Mouse (Mus musculus) hindbrain, embryonic 10.5 days (tissue): ENCODE results near the gene Anks1. TPM values are rescaled to one million over a fixed set of nuclear protein-coding genes. Genes with fewer than 3 reads are reported as not detected.
A peak's percentile ranks its signal among the peaks of the same experiment; 100 is the strongest.

Source experiments
- DNase-seq: peaks from one replicate; pipeline ENCODE4 v3.0.0-alpha.2; 2017; ENCODE audit warnings: low spot score
- H3K27ac ChIP-seq: fragments of 300-500 bp; sonication (generic); 2 replicates; pipeline ENCODE4 v1.5.1; 2016; ENCODE audit warnings: mild to moderate bottlenecking, moderate library complexity
- H3K27me3 ChIP-seq: fragments of 300-500 bp; sonication (generic); 2 replicates; pipeline ENCODE4 v1.6.1; 2016; ENCODE audit warnings: mild to moderate bottlenecking; ENCODE audit not compliant: poor library complexity, insufficient read depth, severe bottlenecking
- H3K36me3 ChIP-seq: fragments of 300-500 bp; sonication (generic); 2 replicates; pipeline ENCODE4 v1.6.1; 2016; ENCODE audit warnings: mild to moderate bottlenecking, moderate library complexity
- H3K4me1 ChIP-seq: fragments of 300-500 bp; sonication (generic); replicated peaks from 2 replicates; pipeline ENCODE4 v1.6.1; 2016; ENCODE audit warnings: mild to moderate bottlenecking
- H3K4me3 ChIP-seq: fragments of 300-500 bp; sonication (generic); 2 replicates; pipeline ENCODE4 v1.5.1; 2016; ENCODE audit warnings: mild to moderate bottlenecking, moderate library complexity
- H3K9me3 ChIP-seq: fragments of 300-500 bp; sonication (generic); 2 replicates; pipeline ENCODE4 v1.6.1; 2016; ENCODE audit warnings: mild to moderate bottlenecking, moderate library complexity
- WGBS: fragments of 180-500 bp; shearing (Covaris S2); methylation state at CpG from one replicate; pipeline ENCODE4 v1.1.7; 2016; 5-methylcytosine and 5-hydroxymethylcytosine counted together
- polyA plus RNA-seq: library from polyadenylated mRNA; unstranded; fragments of >200 nt; fragmentation: Nextera tagmentation; extraction: Ambion mirVana; gene quantifications from 2 replicates; pipeline ENCODE4 v1.2.1, GENCODE M21; 2016

Gene Anks1
- 25.0 and 62.0 TPM in 2 replicates for polyA plus RNA-seq

DNA sequence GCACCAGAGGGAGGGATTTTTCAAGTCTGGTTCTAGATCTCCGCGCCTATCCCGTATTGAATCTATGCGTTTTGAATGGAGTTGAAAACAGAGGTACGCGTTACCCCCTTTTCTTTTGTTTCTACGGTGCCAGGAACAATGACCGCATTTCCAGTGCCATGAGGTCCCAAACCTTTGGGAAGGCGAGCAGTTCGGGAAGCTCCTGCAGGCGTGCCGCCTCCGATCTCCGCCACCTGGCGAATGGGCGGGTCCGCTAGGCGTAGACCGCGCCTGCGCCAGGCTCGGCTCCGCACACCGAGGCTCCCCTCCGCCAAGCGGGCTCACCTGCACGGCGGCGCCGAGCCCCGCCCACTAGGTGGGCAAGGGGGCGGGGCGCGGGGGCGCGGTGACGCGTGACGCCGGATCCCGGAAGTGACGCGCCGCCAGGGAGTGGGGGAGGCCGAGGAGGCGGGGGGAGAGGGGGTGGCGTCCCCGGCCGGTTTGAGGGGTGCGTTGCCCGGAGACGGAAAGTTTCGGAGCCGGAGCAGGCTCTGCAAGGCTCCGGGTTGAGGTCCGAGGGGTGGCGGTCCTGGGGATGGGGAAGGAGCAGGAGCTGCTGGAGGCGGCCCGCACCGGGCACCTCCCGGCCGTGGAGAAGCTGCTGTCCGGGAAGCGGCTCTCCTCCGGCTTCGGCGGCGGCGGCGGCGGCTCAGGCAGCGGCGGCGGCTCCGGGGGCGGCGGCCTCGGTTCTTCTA, at the start of gene Anks1:
TSS of gene Anks1 (plus strand) at position 419 of the 734 bp plus-strand sequence.
- Histone ChIP-seq H3K36me3 (peaks cover 26% of the 10 kb centered on the region), H3K27me3 (no peaks in the 10 kb centered on the region), H3K4me1 (peaks cover 39% of the 10 kb centered on the region), H3K9me3 (no peaks in the 10 kb centered on the region), H3K27ac (peak within 1 kb of the TSS; percentile 90), H3K4me3 (peak within 1 kb of the TSS; percentile 99)
- DNase-seq: peak; percentile 89
- WGBS: under 1% methylated on average over 78 of the region's 78 CpGs

DNA sequence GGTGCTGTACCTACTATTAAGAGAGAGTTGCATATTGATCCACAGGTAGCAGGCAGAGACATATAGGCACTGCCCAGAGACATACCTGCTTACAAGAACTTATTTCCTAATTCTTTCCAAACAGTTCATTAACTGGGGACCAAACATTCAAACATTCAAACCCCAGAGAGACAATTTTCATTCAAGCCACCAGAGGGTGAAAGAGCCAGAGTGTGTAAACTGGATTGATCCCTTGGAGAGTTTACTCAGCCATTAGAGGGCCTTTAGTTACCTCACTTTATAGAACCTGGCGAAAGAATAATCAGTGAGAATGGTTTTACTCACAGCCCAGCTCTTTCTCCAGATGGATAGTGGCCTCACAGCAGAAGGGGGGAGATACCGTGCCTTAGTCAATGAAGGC, 43.6 kb upstream of the Anks1 start:
- DNase-seq: no peak
- WGBS: 94% methylated on average over 2 of the region's 2 CpGs
- H3K27me3 ChIP-seq: no peaks in the 10 kb centered on the region

DNA sequence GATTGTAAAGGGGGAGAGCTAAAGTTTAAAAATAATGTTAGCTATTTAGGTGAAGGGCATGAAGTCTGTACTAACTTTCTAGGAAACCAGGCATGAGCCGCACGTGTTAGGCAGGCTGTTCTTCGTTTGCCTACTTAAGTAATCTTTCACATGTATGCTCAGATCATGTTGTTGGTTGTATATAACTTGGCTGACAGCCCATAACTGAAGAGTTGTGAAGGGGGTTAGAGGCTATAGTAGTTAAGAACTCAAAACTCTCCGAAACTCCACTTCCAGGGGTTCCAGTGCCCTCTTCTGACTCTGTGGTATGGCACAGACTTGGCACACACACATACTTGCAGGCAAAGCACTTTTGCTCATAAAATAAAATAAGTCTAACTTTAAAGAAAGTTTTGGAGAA, 42.4 kb upstream of the Anks1 start:
- H3K4me3 ChIP-seq: no peak overlapping the region
- peaks cover 7% of the 10 kb centered on the region; the same call in 1 of the 2 replicates for H3K36me3 ChIP-seq
- no peak overlapping the region for H3K27ac ChIP-seq
- H3K27me3 ChIP-seq: no peaks in the 10 kb centered on the region
- no peak for DNase-seq
- no peaks in the 10 kb centered on the region for H3K4me1 ChIP-seq
- WGBS: 95% methylated on average over 4 of the region's 4 CpGs
- no peaks in the 10 kb centered on the region for H3K9me3 ChIP-seq

More for the DNA sequence above, 43.6 kb upstream of the Anks1 start:
- Histone ChIP-seq H3K9me3 (no peaks in the 10 kb centered on the region), H3K4me1 (no peaks in the 10 kb centered on the region), H3K27ac (no peak overlapping the region), H3K4me3 (no peak overlapping the region), H3K36me3 (peaks cover 7% of the 10 kb centered on the region; the same call in 1 of the 2 replicates)

DNA sequence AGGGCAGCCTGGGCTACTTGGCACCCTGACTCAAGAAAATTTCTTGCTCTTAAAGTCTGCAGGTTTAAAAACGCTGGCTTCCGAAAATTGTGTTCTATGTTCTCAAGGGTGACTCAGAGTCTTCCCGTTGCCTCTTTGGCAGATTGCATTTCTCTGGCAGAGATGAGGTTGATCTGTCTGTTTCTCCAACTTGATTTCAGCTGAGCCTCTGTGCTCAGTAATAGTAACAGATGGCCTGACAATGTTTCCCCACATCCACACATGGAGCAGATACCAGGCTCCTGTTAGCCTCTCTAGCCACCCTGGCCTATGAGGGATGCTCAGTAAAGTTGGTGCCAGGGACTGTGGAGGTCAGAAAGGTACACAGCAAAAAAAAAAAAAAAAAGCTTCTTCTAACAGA, 37.3 kb upstream of the Anks1 start:
- 93% methylated on average over 3 of the region's 3 CpGs for WGBS
- H3K27me3 ChIP-seq: no peaks in the 10 kb centered on the region
- no peaks in the 10 kb centered on the region for H3K9me3 ChIP-seq
- no peaks in the 10 kb centered on the region for H3K4me1 ChIP-seq
- H3K4me3 ChIP-seq: no peak overlapping the region
- DNase-seq: no peak
- H3K36me3 ChIP-seq: peaks cover 11% of the 10 kb centered on the region; the same call in 1 of the 2 replicates
- no peak overlapping the region for H3K27ac ChIP-seq

DNA sequence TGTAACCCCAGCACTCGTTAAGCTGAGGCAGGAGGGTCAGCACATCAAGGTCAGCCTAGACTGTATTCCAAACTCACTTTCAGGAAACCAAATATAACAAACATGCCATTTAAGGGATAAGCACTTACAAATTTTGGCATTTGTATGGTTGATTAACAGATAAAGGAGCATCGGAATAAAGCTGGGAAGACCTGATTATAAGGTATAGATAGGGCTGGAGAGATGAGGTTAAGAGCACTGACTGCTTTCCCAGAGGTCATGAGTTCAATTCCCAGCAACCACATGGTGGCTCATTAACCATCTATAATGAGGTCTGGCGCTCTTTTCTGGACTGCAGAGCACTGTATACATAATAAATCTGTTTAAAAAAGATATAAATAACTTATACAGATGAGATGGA, 35.5 kb upstream of the Anks1 start:
- Histone ChIP-seq H3K27me3 (no peaks in the 10 kb centered on the region), H3K36me3 (peaks cover 24% of the 10 kb centered on the region), H3K27ac (no peak overlapping the region), H3K4me3 (no peak overlapping the region), H3K9me3 (no peaks in the 10 kb centered on the region), H3K4me1 (no peaks in the 10 kb centered on the region)
- WGBS: 89% methylated on average over 3 of the region's 3 CpGs
- no peak for DNase-seq

DNA sequence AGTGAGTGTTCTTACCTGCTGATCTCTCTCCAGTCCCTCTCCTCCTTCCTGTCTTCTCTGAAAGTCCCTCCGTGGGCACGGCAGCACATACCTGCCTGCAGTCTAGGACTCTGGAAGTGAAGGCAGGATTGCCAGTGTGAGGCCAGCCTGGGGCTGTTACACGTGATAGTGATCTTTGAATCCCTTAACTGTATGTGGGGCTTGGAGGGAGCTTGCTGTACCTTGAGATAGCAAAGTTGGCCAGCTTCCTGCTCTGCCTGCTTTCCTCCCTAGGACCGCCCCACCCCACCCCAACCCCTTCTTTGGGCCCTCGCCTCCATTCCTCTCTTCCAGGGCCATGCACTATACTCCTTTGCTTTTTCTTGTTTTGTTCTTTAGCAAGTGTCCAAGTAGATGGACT, 34.6 kb upstream of the Anks1 start:
- H3K36me3 ChIP-seq: peaks cover 31% of the 10 kb centered on the region
- no peaks in the 10 kb centered on the region for H3K4me1 ChIP-seq
- no peak overlapping the region for H3K4me3 ChIP-seq
- 72% methylated on average over 5 of the region's 5 CpGs for WGBS
- H3K27ac ChIP-seq: no peak overlapping the region
- DNase-seq: no peak
- H3K9me3 ChIP-seq: no peaks in the 10 kb centered on the region
- H3K27me3 ChIP-seq: no peaks in the 10 kb centered on the region

DNA sequence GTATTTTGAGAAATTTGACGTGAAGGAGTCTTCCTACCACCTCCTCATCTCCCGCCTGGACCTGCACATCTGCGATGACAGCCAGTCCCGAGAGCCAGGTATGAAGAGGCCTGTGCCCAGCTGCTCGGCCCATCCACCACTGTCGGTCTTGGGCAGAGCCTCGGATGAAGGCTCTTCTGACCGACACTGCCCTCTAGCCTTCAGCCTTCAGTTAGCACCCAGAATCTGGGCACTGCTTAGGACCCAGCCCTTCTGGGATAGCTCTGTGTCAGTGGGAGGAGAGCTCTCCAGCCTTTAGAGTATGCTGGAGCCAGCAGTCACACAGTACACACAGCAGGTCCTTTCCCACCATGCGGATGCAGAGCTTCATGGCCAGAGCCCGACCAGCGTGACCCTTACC, 27.6 kb upstream of the Anks1 start:
- no peak for DNase-seq
- Histone ChIP-seq H3K4me1 (no peaks in the 10 kb centered on the region), H3K27me3 (no peaks in the 10 kb centered on the region), H3K9me3 (no peaks in the 10 kb centered on the region), H3K36me3 (peaks cover 90% of the 10 kb centered on the region), H3K4me3 (no peak overlapping the region), H3K27ac (no peak overlapping the region)
- WGBS: 67% methylated on average over 11 of the region's 11 CpGs

DNA sequence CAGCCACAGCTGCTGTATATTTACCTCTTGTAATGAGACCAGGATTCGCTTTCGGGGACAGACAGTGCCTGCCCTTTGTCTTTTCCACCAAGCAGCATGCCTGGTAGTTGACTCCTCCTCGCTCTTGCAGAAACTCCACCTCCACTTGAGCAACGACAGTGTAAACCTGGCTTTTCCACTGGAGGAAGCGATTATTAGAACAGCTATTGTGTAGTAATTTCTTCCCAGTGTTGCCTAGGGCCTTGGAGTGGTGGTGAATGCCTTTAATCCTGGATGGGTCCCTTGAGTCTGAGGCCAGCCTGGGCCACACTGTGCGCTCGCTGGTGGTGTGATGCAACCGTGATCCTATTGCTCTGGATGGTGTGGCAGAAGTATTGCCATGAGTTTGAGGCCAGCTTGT, 26.0 kb upstream of the Anks1 start:
- Histone ChIP-seq H3K9me3 (no peaks in the 10 kb centered on the region), H3K27ac (no peak overlapping the region), H3K27me3 (no peaks in the 10 kb centered on the region), H3K36me3 (peaks cover 93% of the 10 kb centered on the region), H3K4me3 (no peak overlapping the region), H3K4me1 (no peaks in the 10 kb centered on the region)
- no peak for DNase-seq
- 91% methylated on average over 8 of the region's 8 CpGs for WGBS

DNA sequence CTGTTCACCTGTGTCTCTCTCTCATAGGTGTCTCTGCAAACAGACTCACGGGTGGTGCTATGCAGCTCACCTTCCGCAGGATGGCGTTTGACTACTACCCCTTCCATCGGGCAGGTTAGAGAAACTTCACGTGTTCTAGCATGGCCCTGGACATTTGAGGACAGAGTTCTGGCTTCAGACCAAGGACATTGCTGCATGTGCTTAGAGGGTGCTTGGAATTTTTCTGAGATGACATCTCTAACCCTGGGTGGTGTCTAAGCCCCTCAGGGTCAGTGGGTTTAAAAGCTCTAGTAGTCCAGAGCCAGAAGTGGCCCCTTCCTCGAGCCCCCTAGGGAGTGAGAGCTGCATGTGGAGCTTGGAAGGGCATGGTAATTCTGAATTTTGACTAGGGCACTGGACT, 25.1 kb upstream of the Anks1 start:
- no peak overlapping the region for H3K4me3 ChIP-seq

DNA sequence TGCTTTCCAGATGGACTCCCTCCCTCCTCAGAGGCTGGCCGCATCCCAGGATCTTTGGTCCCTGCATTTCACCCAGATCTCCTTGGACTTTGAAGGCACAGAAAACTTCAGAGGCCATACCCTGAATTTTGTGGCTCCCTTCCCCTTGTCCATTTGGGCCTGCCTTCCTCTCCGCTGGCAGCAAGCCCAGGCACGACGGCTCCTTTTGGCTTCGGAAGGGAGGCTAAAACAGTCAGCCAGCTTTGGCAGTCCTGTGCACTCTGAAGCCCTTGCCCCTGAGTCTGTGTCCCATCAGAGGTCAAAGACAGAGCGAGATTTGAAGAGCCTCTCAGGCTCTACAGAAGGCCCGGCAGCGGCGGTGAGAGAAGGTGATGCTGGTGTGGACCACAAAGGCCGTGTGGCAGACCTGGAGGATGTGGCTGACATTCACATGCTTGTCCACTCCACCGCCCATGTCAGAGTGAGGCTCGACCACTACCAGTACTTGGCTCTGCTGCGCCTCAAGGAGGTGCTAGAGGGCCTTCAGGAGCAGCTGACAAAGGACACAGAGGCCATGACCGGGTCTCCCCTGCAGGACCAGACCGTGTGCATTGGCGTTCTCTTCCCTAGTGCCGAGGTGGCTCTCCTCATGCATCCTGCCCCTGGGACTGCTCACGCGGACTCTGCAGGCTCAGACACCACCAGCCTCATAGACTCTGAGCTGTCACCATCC, 22.5 kb upstream of the Anks1 start:
- peaks cover 78% of the 10 kb centered on the region for H3K36me3 ChIP-seq
- no peak overlapping the region for H3K4me3 ChIP-seq
- DNase-seq: no peak
- H3K9me3 ChIP-seq: no peaks in the 10 kb centered on the region
- no peaks in the 10 kb centered on the region for H3K27me3 ChIP-seq
- 85% methylated on average over 19 of the region's 19 CpGs for WGBS
- no peak overlapping the region for H3K27ac ChIP-seq
- no peaks in the 10 kb centered on the region for H3K4me1 ChIP-seq

More for the DNA sequence above, 25.1 kb upstream of the Anks1 start:
- WGBS: 89% methylated on average over 6 of the region's 6 CpGs
- DNase-seq: no peak
- H3K9me3 ChIP-seq: no peaks in the 10 kb centered on the region
- H3K4me1 ChIP-seq: no peaks in the 10 kb centered on the region
- H3K36me3 ChIP-seq: peaks cover 91% of the 10 kb centered on the region
- no peak overlapping the region for H3K27ac ChIP-seq
- no peaks in the 10 kb centered on the region for H3K27me3 ChIP-seq

DNA sequence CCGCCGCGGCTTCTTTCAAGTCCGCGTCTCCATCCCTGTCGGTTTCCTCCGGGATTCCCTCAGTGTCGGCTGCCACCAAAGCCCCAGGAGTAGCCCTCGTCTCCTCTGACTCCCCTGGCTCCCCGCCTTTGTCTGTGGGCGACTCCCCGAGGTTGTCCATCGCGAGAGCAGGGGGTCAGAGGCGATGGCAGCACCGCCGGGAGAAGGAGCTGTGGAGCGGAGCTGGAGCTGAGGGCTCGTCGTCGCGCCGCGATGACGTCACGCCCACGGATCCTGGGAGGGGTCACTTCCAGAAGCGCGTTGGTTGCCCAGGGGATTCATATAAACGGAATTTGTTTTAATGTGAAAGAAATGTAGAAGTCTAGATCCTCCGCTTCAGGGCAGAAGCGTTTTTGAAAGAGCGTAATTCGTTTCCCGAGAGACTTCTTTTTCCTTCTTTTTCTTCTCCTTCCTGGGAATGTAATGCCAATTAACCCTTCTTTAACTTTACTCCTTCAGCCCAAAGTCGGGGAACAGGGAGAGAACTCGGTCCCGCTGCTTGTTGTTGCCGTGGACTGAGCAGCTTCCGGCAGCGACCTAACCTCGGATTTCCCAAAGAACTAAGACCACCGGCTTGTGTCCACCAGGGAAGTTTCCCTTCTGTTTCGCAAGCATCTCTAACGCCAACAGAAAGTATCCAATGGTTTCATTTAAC, 1.4 kb upstream of the Anks1 start:
- Histone ChIP-seq H3K27ac (peak overlapping the region; percentile 90), H3K4me3 (peak overlapping the region; percentile 99), H3K36me3 (peaks cover 28% of the 10 kb centered on the region), H3K4me1 (peaks cover 39% of the 10 kb centered on the region), H3K27me3 (no peaks in the 10 kb centered on the region), H3K9me3 (no peaks in the 10 kb centered on the region)
- DNase-seq: peak; percentile 93
- WGBS: under 1% methylated on average over 45 of the region's 45 CpGs

DNA sequence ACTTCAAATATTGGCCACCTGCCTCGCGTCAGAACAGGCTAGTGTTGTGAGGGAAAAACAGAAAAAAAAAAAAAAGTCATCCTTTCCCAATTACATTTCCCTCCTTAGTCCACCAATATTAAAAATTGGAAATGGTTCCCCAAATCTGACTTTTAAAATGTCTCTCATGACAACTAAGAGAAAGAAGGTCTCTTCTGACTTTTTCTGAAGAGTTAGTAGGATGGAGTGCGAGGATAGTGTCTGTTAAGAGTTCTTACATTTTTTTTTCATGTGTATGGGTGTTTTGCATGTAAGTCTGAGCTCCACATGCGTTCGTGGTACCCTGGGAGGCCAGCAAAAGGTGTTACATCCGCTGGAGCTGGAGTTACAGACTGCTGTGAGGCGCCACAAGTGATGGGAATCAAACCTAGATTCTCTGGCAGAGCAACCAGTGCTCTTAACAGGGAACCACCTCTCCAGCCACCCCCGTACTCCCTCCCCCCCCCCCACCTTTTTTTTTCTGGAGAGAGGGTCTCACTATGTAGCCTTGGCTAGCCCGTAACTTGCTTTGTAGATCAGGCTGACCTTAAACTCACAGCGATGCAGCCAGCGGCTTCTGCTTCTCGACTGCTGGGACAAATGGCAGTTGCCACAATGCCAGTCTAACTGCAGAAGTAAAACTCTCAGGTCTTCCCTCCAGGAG, 759 bp upstream of the Anks1 start:
- Histone ChIP-seq H3K9me3 (no peaks in the 10 kb centered on the region), H3K27ac (peak overlapping the region; percentile 90), H3K36me3 (peaks cover 28% of the 10 kb centered on the region), H3K4me1 (peaks cover 39% of the 10 kb centered on the region), H3K27me3 (no peaks in the 10 kb centered on the region), H3K4me3 (peak overlapping the region; percentile 99)
- no peak for DNase-seq
- 1% methylated on average over 12 of the region's 12 CpGs for WGBS
